Mouse (Mus musculus) liver, embryonic 14.5 days (tissue): ENCODE results near the gene Zbp1. TPM values are rescaled to one million over a fixed set of nuclear protein-coding genes. Genes with fewer than 3 reads are reported as not detected.

Experiments used
- ATAC-seq: fragments of 200-750 bp; cut with Nextera tagmentation; 2 replicates; pipeline ENCODE4 v1.8.0; 2017; ENCODE audit warnings: moderate number of reproducible peaks, mild to moderate bottlenecking, moderate library complexity; ENCODE audit not compliant: insufficient read depth
- DNase-seq, 3 experiments: peaks; one replicate each; pipeline ENCODE4 v3.0.0-alpha.2; 2012 to 2013; ENCODE audit warnings: low read depth in 3 of 3, low spot score in 3 of 3
- H3K27ac ChIP-seq: fragments of 300-500 bp; sonication (generic); 2 replicates; pipeline ENCODE4 v1.5.1; 2014; ENCODE audit warnings: moderate library complexity, mild to moderate bottlenecking, control low read depth, inconsistent platforms
- H3K27me3 ChIP-seq: fragments of 300-500 bp; sonication (generic); 2 replicates; pipeline ENCODE4 v1.6.1; 2014; ENCODE audit warnings: mild to moderate bottlenecking, low read length, moderate library complexity; ENCODE audit not compliant: control insufficient read depth, insufficient read depth
- H3K36me3 ChIP-seq: fragments of 300-500 bp; sonication (generic); replicated peaks from 2 replicates; pipeline ENCODE4 v1.6.1; 2014; ENCODE audit warnings: low read depth; ENCODE audit not compliant: control insufficient read depth, insufficient read depth
- H3K4me1 ChIP-seq, 2 experiments: fragments of 200-500 bp in 1 of 2; fragments of 300-500 bp in 1 of 2; sonication (generic) in 1 of 2; replicated peaks; 2 replicates each; pipeline ENCODE4 v1.6.1; 2012 to 2014; ENCODE audit warnings: antibody characterized with exemption in 1 of 2, inconsistent platforms in 1 of 2, low read length in 1 of 2; ENCODE audit not compliant: control insufficient read depth in 2 of 2, insufficient read depth in 2 of 2
- H3K4me2 ChIP-seq: fragments of 300-500 bp; sonication (generic); 2 replicates; pipeline ENCODE4 v1.6.1; 2014; ENCODE audit warnings: low read depth, mild to moderate bottlenecking, control low read depth, moderate library complexity
- H3K4me3 ChIP-seq, 2 experiments: fragments of 200-500 bp in 1 of 2; fragments of 300-500 bp in 1 of 2; sonication (generic) in 1 of 2; 2 replicates each; pipeline ENCODE4 v1.5.1; 2012 to 2014; ENCODE audit warnings: low read depth in 2 of 2, low read length in 2 of 2, mild to moderate bottlenecking in 2 of 2, control low read depth in 1 of 2, inconsistent platforms in 1 of 2, moderate library complexity in 1 of 2; ENCODE audit not compliant: insufficient read depth in 1 of 2
- H3K9ac ChIP-seq: fragments of 300-500 bp; sonication (generic); replicated peaks from 2 replicates; pipeline ENCODE4 v1.6.1; 2014; ENCODE audit warnings: mild to moderate bottlenecking, control low read depth, moderate library complexity
- H3K9me3 ChIP-seq: fragments of 300-500 bp; sonication (generic); 2 replicates; pipeline ENCODE4 v1.6.1; 2016; ENCODE audit warnings: low read length, mixed read lengths; ENCODE audit not compliant: control insufficient read depth
- CTCF ChIP-seq: IDR thresholded peaks from 2 replicates; pipeline ENCODE4 v1.5.1; 2016; ENCODE audit warnings: antibody characterized with exemption, low read depth, control low read depth
- EP300 ChIP-seq: IDR thresholded peaks from 2 replicates; pipeline ENCODE4 v1.6.1; 2016; ENCODE audit warnings: antibody characterized with exemption, low read depth
- WGBS: fragments of 180-500 bp; shearing (Covaris S2); extraction: QIAGEN DNeasy Blood & Tissue Kit; methylation state at CpG from one replicate; pipeline ENCODE4 v1.1.7; 2014; ENCODE audit not compliant: insufficient replicate concordance; 5-methylcytosine and 5-hydroxymethylcytosine counted together
- polyA plus RNA-seq, 2 experiments: library from polyadenylated mRNA; depleted of rRNA in 1 of 2; stranded (reverse) in 1 of 2; unstranded in 1 of 2; fragments of >200 nt; fragmentation: Nextera tagmentation in 1 of 2; extraction: Ambion mirVana in 1 of 2; gene quantifications; 2 replicates each; pipeline versions ENCODE4 v1.2.1 to v1.2.3; 2012 to 2014

The Zbp1 gene
- polyA plus RNA-seq, 2 experiments = 0.64 to 1.0 TPM

DNA sequence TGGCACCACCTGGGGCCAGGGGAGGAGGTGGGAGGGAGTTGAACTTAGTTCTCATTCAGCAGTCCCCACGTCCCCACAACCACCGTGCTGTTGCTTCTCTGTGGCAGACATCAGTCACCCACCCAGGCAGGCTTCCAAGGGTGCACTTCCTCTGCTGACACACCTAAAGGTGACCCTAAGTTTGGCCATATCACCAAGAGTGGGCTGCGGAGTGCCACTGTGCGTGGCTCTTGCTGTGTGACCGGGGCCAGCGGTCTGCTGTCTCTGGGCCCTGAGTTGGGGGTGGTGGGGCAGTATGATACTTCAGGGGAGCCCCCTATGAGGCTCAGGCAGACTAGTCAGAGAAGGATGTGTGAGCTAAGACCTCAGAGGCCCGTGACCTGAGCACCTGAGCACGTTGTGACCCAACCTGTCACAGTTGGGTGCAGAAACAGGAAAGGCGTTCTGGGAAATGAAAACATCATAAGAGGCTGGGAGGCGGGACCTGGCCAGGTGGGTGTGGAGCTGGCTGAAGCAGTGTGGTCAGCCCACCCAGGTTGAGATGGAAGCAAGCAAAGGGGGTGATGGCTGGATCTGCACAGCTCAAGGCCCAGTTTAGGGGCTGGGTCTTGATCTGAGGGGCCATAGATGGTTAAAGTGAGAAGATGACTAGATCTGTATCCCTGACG, 37.9 kb downstream of the Zbp1 start:
- Histone ChIP-seq H3K9ac (no peak overlapping the region), H3K9me3 (no peaks in the 10 kb centered on the region), H3K4me1 (no peaks in the 10 kb centered on the region), H3K27ac (no peak overlapping the region), H3K27me3 (no peaks in the 10 kb centered on the region; the same call in 1 of the 2 replicates), H3K4me3 (no peak overlapping the region), H3K36me3 (no peaks in the 10 kb centered on the region), H3K4me2 (no peak overlapping the region)
- TF ChIP-seq CTCF (no peak), EP300 (no peak)
- 64% methylated on average over 11 of the region's 11 CpGs for WGBS
- no peak for ATAC-seq
- no peak for DNase-seq

DNA sequence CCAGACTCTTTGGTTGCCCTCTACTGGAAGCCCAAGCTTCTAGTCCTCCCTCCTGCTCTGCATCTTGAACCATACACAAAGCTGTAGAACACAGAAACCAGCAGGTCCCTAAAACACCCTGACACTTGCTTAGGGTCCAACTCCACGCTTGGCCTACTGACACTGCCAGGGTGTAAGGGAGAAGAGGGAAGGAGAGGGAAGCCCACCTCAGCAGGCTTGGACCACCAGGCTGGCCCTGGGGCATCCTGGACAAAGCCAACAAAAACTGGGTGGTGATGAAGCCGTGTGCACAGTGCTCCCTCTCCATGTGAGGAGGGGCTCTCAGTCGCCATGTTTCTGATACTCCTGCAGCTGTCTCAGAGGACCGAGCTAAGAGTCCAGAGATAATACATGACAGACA, 38.7 kb downstream of the Zbp1 start:
- H3K9me3 ChIP-seq = no peaks in the 10 kb centered on the region
- no peaks in the 10 kb centered on the region; the same call in 1 of the 2 replicates for H3K27me3 ChIP-seq
- H3K36me3 ChIP-seq = no peaks in the 10 kb centered on the region
- no peak for DNase-seq
- TF ChIP-seq EP300 (no peak), CTCF (no peak)
- no peaks in the 10 kb centered on the region for H3K4me1 ChIP-seq
- H3K9ac ChIP-seq = no peak overlapping the region
- no peak overlapping the region for H3K4me2 ChIP-seq
- H3K4me3 ChIP-seq = no peak overlapping the region
- 52% methylated on average over 4 of the region's 4 CpGs for WGBS
- ATAC-seq = no peak
- no peak overlapping the region for H3K27ac ChIP-seq

DNA sequence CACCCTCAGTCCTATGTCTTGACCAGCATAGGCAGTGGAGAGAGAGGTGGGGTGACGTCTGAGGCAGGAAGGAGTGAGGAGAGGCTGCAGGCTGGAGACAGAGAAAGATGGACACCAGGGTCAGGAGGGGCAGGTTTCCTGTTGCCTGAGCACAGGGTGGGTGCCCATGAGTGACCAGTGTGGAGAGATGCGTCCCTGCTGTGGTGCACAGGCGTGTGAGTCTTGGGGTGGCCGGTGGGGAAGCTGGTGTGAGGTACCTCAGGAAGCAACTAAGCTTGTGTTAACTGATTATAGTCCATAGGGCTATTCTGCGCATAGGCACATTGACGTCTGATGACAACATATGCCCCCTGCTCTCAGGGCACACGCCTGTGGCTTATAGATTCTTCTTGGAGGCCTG, 39.7 kb downstream of the Zbp1 start:
- Histone ChIP-seq H3K27ac (no peak overlapping the region), H3K4me1 (no peaks in the 10 kb centered on the region; a peak in 1 of 4 replicates), H3K27me3 (no peaks in the 10 kb centered on the region; the same call in 1 of the 2 replicates), H3K9me3 (no peaks in the 10 kb centered on the region), H3K4me3 (no peak overlapping the region), H3K4me2 (no peak overlapping the region), H3K36me3 (no peaks in the 10 kb centered on the region), H3K9ac (no peak overlapping the region)
- ATAC-seq = no peak
- TF ChIP-seq CTCF (no peak), EP300 (no peak)
- 51% methylated on average over 7 of the region's 7 CpGs for WGBS
- no peak for DNase-seq

DNA sequence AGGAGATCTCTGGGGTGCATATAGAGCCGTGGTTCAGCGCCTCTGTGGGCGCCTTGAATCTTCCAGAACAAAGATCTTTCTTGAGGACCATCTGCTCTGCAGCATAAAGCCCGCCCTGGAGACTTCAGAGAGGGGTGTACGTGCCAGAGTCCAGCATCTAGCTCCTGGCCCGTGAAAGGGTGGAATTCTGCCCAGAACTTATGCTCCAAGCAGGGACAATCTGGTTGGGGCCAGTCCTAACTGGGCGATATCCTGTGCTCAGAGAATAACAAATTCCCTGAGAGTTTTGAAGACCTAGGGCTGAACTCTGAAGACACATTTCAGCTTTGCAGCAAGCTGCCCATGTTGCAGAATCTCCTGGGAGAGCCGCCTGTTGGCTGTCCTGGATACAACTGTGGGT, 40.8 kb downstream of the Zbp1 start:
- Histone ChIP-seq H3K36me3 (no peaks in the 10 kb centered on the region), H3K9me3 (no peaks in the 10 kb centered on the region), H3K4me2 (no peak overlapping the region), H3K4me3 (no peak overlapping the region), H3K9ac (no peak overlapping the region), H3K27ac (no peak overlapping the region), H3K4me1 (peaks cover 0 to 9% of the 10 kb centered on the region in 2 experiments; a peak in 2 of 4 replicates), H3K27me3 (no peaks in the 10 kb centered on the region; the same call in 1 of the 2 replicates)
- TF ChIP-seq EP300 (no peak), CTCF (no peak)
- DNase-seq = no peak
- 52% methylated on average over 8 of the region's 8 CpGs for WGBS
- no peak for ATAC-seq

DNA sequence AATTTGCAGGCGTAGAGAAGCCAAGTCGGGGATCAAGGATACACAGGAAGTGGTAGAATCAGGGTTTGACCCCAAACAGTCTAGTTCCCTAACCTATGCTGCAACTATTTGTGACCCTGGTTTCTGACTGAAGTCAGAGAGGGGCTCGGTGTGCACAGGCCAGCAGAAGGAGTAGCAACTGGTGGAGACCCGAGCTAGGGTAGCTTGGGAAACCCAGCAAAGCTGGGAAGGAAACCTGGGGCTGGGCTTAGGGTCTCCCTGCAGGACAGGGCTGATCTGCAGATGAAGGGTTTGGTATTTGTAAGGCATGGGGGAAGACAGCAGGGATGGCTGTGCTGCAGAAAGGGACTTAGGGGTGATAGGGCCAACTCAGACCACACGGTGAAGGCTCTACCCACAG, 41.2 kb downstream of the Zbp1 start:
- Histone ChIP-seq H3K27me3 (no peaks in the 10 kb centered on the region; the same call in 1 of the 2 replicates), H3K4me2 (no peak overlapping the region), H3K9me3 (no peaks in the 10 kb centered on the region), H3K4me1 (peaks cover 0 to 12% of the 10 kb centered on the region in 2 experiments; a peak in 2 of 4 replicates), H3K27ac (no peak overlapping the region), H3K4me3 (no peak overlapping the region), H3K36me3 (no peaks in the 10 kb centered on the region), H3K9ac (no peak overlapping the region)
- TF ChIP-seq EP300 = no peak
- no peak for TF ChIP-seq CTCF
- no peak for DNase-seq
- ATAC-seq = no peak
- WGBS = 21% methylated on average over 5 of the region's 5 CpGs
